Mouse (Mus musculus) stomach, embryonic 14.5 days (tissue): ENCODE measurements around the gene Ghrhr. TPM values are rescaled to one million over a fixed set of nuclear protein-coding genes. Genes with fewer than 3 reads are reported as not detected.

Experiments
- ATAC-seq: fragments of 200-750 bp; cut with Nextera tagmentation; 2 replicates; pipeline ENCODE4 v1.8.0; 2017; ENCODE audit warnings: low read depth, moderate TSS enrichment; ENCODE audit not compliant: insufficient number of reproducible peaks, insufficient read depth, low FRiP score
- H3K27ac ChIP-seq: fragments of 300-500 bp; sonication (generic); 2 replicates; pipeline ENCODE4 v1.5.1; 2014; ENCODE audit warnings: mild to moderate bottlenecking, low read length, moderate library complexity, mixed read lengths
- H3K27me3 ChIP-seq: fragments of 300-500 bp; sonication (generic); 2 replicates; pipeline ENCODE4 v1.6.1; 2014; ENCODE audit warnings: low read length, control low read depth, mixed read lengths; ENCODE audit not compliant: control insufficient read depth, insufficient read depth
- H3K36me3 ChIP-seq: fragments of 300-500 bp; sonication (generic); 2 replicates; pipeline ENCODE4 v1.6.1; 2014; ENCODE audit warnings: mild to moderate bottlenecking, control low read depth, low read length, moderate library complexity, mixed read lengths; ENCODE audit not compliant: control insufficient read depth, insufficient read depth
- H3K4me1 ChIP-seq: fragments of 300-500 bp; sonication (generic); 2 replicates; pipeline ENCODE4 v1.6.1; 2014; ENCODE audit warnings: low read length, control low read depth, mixed read lengths; ENCODE audit not compliant: control insufficient read depth, insufficient read depth
- H3K4me2 ChIP-seq: fragments of 300-500 bp; sonication (generic); replicated peaks from 2 replicates; pipeline ENCODE4 v1.6.1; 2014; ENCODE audit warnings: low read depth, low read length, control low read depth
- H3K4me3 ChIP-seq: fragments of 300-500 bp; sonication (generic); 2 replicates; pipeline ENCODE4 v1.5.1; 2014; ENCODE audit warnings: low read depth, low read length, control low read depth
- H3K9ac ChIP-seq: fragments of 300-500 bp; sonication (generic); replicated peaks from 2 replicates; pipeline ENCODE4 v1.6.1; 2014; ENCODE audit warnings: low read depth, mild to moderate bottlenecking, control low read depth, low read length, moderate library complexity, mixed read lengths
- H3K9me3 ChIP-seq: fragments of 300-500 bp; sonication (generic); 2 replicates; pipeline ENCODE4 v1.6.1; 2016; ENCODE audit warnings: low read depth, low read length, control low read depth; ENCODE audit not compliant: control insufficient read depth
- WGBS: fragments of 180-500 bp; shearing (Covaris S2); extraction: QIAGEN DNeasy Blood & Tissue Kit; methylation state at CpG from one replicate; pipeline ENCODE4 v1.1.7; 2014; 5-methylcytosine and 5-hydroxymethylcytosine counted together
- polyA plus RNA-seq: library from polyadenylated mRNA; unstranded; fragments of >200 nt; fragmentation: Nextera tagmentation; extraction: Ambion mirVana; gene quantifications from 2 replicates; pipeline ENCODE4 v1.2.1, GENCODE M21; 2014

Ghrhr gene
- polyA plus RNA-seq, 1 experiment from 2014 or later, result not detected

DNA sequence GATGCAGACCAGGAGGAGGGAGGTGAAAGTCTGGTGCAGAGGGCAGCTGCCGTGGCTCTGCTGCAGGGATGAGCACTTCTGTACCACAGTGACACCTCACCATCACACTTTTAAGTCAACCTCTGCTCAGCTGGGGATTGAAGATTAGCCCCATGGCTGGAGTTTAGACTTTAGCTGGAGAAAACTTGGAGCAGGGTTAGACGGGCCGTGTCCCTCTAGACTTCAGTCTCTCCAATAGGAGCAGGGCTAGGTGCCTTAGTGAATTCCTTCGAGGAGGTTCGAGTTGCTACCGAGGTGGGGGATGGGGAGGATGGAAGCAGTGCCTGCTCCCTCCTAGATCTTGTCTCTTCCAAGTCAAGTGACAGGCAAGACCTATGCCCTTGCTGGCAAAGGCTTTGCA lies 38.0 kb upstream of the Ghrhr start:
- no peak for ATAC-seq
- H3K27me3 ChIP-seq, result no peaks in the 10 kb centered on the region
- WGBS, result 49% methylated on average over 6 of the region's 6 CpGs
- H3K9ac ChIP-seq, result no peak overlapping the region
- no peak overlapping the region for H3K4me3 ChIP-seq
- H3K27ac ChIP-seq, result no peak overlapping the region
- H3K9me3 ChIP-seq, result no peaks in the 10 kb centered on the region
- H3K4me1 ChIP-seq, result peaks cover 30% of the 10 kb centered on the region
- no peaks in the 10 kb centered on the region for H3K36me3 ChIP-seq
- H3K4me2 ChIP-seq, result no peak overlapping the region

- Histone ChIP-seq H3K27ac (no peak overlapping the region), H3K4me2 (no peak overlapping the region), H3K9me3 (no peaks in the 10 kb centered on the region), H3K9ac (no peak overlapping the region), H3K36me3 (no peaks in the 10 kb centered on the region), H3K4me3 (no peak overlapping the region), H3K27me3 (no peaks in the 10 kb centered on the region), H3K4me1 (peaks cover 30% of the 10 kb centered on the region)
- no peak for ATAC-seq
- WGBS, result 70% methylated on average over 9 of the region's 9 CpGs
Observed at GRCm38 (mm10) chr6:55338934-55339825, 36.9 kb upstream of the Ghrhr start.

GRCm38 (mm10) chr6:55341688-55342087 lies 34.4 kb upstream of the Ghrhr start:
- peak; percentile 84 for ATAC-seq
- H3K4me3 ChIP-seq, result no peak overlapping the region
- H3K27me3 ChIP-seq, result no peaks in the 10 kb centered on the region
- peak overlapping the region; percentile 56; the same call in 1 of the 2 replicates for H3K27ac ChIP-seq
- H3K9me3 ChIP-seq, result no peaks in the 10 kb centered on the region
- WGBS, result 23% methylated on average over 5 of the region's 5 CpGs
- no peaks in the 10 kb centered on the region for H3K36me3 ChIP-seq
- H3K9ac ChIP-seq, result no peak overlapping the region
- H3K4me1 ChIP-seq, result peaks cover 20% of the 10 kb centered on the region
- H3K4me2 ChIP-seq, result no peak overlapping the region

GRCm38 (mm10) chr6:55342328-55342727 lies 33.8 kb upstream of the Ghrhr start:
- H3K4me2 ChIP-seq, result no peak overlapping the region
- H3K27ac ChIP-seq, result no peak overlapping the region
- no peak overlapping the region for H3K4me3 ChIP-seq
- no peaks in the 10 kb centered on the region for H3K9me3 ChIP-seq
- H3K9ac ChIP-seq, result no peak overlapping the region
- no peak for ATAC-seq
- WGBS, result 54% methylated on average over 9 of the region's 9 CpGs
- H3K36me3 ChIP-seq, result no peaks in the 10 kb centered on the region
- peaks cover 19% of the 10 kb centered on the region for H3K4me1 ChIP-seq
- H3K27me3 ChIP-seq, result no peaks in the 10 kb centered on the region

DNA sequence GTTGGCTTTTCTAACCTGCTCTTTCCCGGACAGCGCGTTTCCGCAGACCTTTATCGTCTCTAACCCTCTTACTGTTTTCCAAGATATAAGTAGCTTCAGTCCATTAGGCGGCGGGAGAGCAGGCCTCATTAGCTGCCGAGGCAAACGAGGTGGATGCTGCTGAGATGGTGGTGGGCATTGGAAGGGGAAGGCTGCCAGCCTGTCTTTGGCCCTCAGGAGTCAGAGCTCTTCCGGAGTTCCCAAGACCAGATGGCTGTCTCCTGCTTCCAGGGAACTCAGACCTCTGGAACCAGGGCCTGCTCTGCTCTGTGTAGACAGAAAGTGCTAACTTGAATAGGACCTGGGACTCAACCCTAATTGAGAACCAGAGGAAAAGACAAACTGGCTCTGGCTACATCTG lies 32.6 kb upstream of the Ghrhr start:
- no peaks in the 10 kb centered on the region for H3K9me3 ChIP-seq
- H3K27ac ChIP-seq, result no peak overlapping the region
- no peak overlapping the region for H3K4me2 ChIP-seq
- H3K27me3 ChIP-seq, result no peaks in the 10 kb centered on the region
- ATAC-seq, result no peak
- no peaks in the 10 kb centered on the region for H3K36me3 ChIP-seq
- 89% methylated on average over 10 of the region's 10 CpGs for WGBS
- no peak overlapping the region for H3K4me3 ChIP-seq
- H3K4me1 ChIP-seq, result peaks cover 19% of the 10 kb centered on the region
- no peak overlapping the region for H3K9ac ChIP-seq

DNA sequence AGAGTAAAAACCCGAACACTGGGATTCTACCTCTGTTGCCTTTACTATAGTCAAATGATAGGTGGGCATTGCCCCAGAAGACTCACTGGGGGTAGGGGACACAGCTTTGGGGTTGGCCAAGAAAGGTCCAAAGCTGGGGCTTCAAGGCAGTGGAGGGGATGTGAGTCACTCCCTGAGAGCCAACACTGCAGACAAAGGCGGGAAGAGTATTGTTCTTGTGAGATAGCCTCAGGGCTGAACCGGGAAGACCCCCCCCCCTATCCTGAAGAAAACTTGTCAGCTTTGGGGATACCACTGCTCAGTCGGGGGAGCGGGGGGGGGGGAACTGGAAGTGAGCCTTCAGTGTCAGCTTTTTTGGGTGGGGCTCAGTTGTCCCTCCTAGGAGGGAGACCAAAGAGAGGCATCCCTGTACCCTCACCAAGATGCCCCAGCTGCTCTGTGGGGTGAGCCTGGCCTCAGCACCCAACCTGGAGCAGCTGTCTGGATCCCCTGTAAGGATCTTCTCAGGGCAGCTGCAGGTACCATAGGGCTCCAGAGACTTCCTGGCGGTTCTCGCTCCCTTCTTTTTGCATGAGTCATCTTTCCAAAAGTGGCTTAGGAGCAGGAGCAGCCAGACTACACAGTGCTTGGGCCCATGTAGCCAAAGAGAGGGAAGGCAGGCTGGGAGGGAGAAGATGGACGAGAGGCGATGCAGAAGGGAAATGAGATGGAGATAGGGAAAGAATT lies 31.6 kb upstream of the Ghrhr start:
- no peaks in the 10 kb centered on the region for H3K27me3 ChIP-seq
- no peaks in the 10 kb centered on the region for H3K9me3 ChIP-seq
- no peak overlapping the region for H3K27ac ChIP-seq
- H3K9ac ChIP-seq, result no peak overlapping the region
- H3K4me3 ChIP-seq, result no peak overlapping the region
- H3K36me3 ChIP-seq, result no peaks in the 10 kb centered on the region
- peaks cover 16% of the 10 kb centered on the region for H3K4me1 ChIP-seq
- no peak for ATAC-seq
- H3K4me2 ChIP-seq, result no peak overlapping the region
- WGBS, result 92% methylated on average over 9 of the region's 9 CpGs

DNA sequence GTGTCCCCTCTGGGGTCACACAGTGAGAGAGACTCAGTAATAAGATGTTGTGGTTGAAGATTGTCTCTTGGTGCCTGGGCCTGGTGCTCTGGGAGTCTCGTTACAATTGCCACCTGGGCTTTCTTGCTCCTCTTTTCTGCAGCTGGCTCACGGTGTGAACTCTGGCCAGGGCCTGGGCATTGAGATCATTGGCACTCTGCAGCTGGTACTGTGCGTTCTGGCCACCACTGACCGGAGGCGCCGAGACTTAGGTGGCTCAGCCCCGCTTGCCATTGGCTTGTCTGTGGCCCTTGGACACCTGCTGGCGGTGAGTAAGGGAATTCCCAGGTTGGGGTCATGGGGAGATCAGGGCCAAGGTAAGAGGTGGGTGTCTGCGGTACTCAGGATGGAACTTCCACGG lies 30.8 kb upstream of the Ghrhr start:
- Histone ChIP-seq H3K9ac (no peak overlapping the region), H3K9me3 (no peaks in the 10 kb centered on the region), H3K4me3 (no peak overlapping the region), H3K4me1 (peaks cover 16% of the 10 kb centered on the region), H3K36me3 (no peaks in the 10 kb centered on the region), H3K27me3 (no peaks in the 10 kb centered on the region), H3K4me2 (no peak overlapping the region), H3K27ac (no peak overlapping the region)
- 89% methylated on average over 10 of the region's 10 CpGs for WGBS
- ATAC-seq, result no peak

GRCm38 (mm10) chr6:55346491-55346890 lies 29.6 kb upstream of the Ghrhr start:
- Histone ChIP-seq H3K9me3 (no peaks in the 10 kb centered on the region), H3K4me2 (no peak overlapping the region), H3K36me3 (no peaks in the 10 kb centered on the region), H3K9ac (no peak overlapping the region), H3K4me1 (peaks cover 8% of the 10 kb centered on the region), H3K27ac (no peak overlapping the region), H3K27me3 (no peaks in the 10 kb centered on the region), H3K4me3 (no peak overlapping the region)
- no peak for ATAC-seq
- WGBS, result 73% methylated on average over 7 of the region's 7 CpGs
